Mouse (Mus musculus) cerebellum, adult 9-11 months (tissue): Measurements from ENCODE around the gene Ctsg.
"Not testable (repeated sequence)": the region's sequence is repeated elsewhere in the genome, so short reads cannot be mapped to it uniquely, and the experiment has no call there.

ENCODE experiments used
- DNase-seq: peaks from one replicate; pipeline ENCODE4 v3.0.0; 2022

Ctsg gene

DNA sequence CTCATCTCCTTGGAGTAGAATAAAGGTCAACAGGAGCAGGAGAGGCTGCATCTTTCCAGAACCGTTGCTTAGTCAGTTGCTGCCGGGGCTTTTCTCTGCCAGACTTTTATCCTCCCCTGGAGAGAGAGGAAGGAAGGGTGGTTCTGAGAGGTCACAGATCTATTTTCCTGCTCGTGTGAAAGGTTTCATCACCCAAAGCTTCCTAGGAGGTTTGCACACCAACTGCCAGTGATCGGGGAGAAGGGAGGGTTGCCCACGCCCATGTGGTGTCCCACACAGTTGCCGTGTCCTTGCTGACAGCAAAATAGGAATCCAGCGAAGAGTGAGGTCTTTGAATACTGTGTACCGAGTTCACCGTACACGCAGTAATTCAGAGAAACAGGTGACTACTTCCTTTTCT, at the start of gene Ctsg:
Gene Ctsg, minus strand, starts transcription at position 189 of the 400 bp plus-strand sequence.
- DNase-seq = no peak

GRCm38 (mm10) chr14:56133675-56134074, 31.3 kb upstream of the Ctsg start:
- not testable (repeated sequence) for DNase-seq

GRCm38 (mm10) chr14:56132508-56132907, 30.1 kb upstream of the Ctsg start, which contains the start of gene Gzmd:
Gene Gzmd (minus strand): TSS chr14:56132608.
- not testable (repeated sequence) for DNase-seq

GRCm38 (mm10) chr14:56128341-56128740, 26.0 kb upstream of the Ctsg start:
- DNase-seq = no peak

DNA sequence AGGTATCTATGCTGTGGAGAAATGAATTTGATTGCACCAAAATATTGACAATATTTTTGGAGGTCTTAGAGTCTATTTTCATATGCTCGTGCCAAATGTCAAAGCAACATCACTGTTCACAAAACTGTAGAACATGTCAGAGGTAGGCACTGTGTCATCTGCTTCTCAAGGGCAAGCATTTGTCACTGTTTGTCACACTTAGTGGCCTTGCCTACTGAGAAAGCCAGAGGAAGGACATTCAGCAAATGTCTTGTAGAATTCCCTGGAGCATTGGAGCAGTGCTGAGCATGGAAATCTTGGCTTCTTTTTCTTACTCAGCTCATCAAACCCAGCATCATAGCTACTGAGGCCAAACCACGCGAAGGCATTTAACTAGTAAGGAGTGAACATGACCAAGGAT, 21.1 kb upstream of the Ctsg start:
- DNase-seq = no peak

GRCm38 (mm10) chr14:56120525-56120924, 18.2 kb upstream of the Ctsg start, which contains the start of gene Gzme:
Gene Gzme (minus strand): TSS chr14:56120625.
- no peak for DNase-seq

DNA sequence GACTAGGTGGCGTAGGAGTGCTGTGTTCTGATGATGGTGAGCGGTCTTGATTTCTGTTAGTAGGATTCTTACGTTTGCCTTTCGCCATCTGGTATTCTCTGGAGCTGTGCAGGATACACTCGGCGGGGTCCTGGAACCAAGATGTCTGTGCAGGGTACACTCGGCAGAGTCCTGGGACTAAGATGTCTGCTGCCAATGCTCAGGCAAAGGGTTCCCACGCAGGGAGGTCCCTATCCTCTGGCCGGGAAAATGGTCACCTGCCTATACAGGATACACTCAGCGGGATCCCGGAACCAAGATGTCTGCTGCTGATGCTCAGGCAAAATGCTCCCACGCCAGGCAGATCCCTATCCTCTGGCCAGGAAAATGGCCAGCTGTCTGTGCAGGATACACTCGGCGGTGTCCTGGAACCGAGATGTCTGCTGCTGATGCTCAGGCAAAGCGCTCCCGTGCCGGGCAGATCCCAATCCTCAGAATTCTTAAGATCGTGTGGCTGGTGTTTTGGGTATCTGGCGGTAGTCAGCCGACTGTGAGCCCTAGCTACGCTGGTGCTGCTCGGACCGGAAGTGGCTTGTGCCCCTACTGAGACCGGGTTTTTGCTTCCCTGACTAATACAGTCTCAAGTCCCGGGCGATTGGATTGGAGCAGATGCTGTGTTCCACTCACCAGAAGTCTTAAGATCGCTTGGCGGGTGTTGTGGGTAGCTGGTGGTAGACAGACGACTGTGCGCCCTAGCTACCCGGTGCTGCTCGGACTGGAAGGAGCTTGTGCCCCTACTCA, 13.3 kb upstream of the Ctsg start:
- not testable (repeated sequence) for DNase-seq

DNA sequence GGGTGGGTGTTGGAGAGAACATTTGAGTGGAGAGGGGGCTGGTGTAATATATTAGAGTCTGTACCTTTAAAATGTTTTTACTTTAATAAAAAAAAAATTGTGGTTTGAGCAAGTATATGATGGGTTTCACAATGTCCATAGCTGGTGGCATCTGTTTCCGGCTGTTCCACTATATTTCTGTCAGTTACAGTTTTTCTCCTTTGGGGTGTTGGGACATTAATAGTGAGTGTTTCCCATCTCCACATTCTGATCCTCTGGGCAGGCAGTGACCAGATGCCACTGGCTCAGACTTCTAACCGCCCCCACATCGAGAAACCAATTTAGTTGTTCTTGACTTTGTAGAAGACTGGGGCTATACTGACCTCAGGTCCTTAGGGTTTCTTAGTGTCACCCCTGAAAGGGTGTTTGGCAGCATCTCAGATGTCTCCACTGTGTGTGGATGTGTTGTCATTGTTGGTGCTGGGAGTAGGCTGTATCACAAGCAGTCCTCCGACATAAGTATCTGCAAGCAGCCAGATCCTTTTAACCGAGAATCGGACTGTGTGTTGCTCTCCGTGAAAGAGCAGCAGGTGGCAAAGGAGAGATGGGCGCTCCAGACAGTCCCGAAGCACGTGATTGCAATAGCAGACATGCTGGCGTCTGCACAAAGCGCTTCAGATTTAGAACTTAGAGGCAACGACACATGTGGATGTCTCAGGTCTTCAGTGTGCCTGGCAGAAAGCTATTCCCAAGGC, 3.2 kb upstream of the Ctsg start:
- no peak for DNase-seq

GRCm38 (mm10) chr14:56105016-56105415, 2.6 kb upstream of the Ctsg start:
- no peak for DNase-seq

DNA sequence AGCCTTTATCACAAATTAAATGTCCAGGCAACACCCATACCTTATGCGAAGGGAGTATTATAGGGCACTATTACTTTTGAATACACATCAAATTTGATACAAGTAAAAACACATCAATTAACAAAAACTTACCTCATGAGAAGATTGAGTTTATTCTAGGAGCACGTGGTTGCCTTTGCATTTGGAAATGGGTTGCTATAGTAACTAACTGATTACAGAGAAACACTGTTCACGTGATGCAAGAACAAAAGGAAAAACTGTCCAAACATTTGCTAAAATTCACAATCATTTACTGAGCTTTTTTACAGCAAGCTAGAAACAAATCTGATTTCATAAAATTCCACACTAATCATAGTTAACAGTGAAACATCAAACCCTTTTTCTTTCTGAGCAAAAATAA, 1.1 kb upstream of the Ctsg start:
- DNase-seq = no peak

DNA sequence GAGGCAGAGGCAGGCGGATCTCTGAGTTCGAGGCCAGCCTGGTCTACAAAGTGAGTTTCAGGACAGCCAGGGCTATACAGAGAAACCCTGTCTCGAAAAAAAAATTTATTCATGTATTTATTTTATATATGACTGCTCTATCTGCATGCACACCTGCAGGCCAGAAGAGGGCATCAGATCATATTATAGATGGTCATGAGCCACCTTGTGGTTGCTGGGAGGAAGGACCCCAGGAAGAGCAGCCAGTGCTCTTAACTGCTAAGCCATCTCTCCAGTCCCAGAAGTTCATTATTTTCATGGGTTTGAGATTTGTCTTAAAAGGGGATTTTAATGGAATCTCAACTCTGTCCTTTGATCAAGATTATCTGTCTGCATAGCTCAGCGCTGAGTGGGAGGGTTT, 3.4 kb downstream of the Ctsg start:
- DNase-seq = no peak

GRCm38 (mm10) chr14:56097597-56097996, 4.8 kb downstream of the Ctsg start:
- DNase-seq = no peak

DNA sequence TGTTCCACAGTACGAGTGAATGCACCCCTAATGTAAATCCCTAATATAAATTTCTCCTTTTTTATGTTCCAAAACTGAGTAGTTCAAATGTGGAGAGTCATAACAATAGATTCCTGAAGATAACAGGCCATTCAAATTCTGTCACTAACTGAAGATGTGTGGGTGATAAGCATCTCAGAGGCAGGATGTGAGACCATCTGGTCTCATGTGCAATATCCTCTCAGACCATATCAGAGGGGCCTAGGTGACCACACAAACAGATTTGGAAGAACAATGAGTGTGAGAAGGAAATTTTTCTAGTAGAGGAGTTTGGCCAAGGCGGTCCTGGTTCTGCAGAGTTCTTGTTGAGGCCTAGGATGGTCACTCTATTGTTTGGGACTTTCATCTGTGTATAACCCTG, 9.0 kb downstream of the Ctsg start:
- DNase-seq = no peak

GRCm38 (mm10) chr14:56086711-56087110, 15.7 kb downstream of the Ctsg start:
- DNase-seq = no peak

- DNase-seq = no peak
Measured at GRCm38 (mm10) chr14:56085167-56085566, 17.2 kb downstream of the Ctsg start, which contains the start of gene Mcpt8. Gene Mcpt8 (minus strand): TSS chr14:56085273.

- peak; percentile 36 for DNase-seq
Measured at GRCm38 (mm10) chr14:56082016-56082415, 20.4 kb downstream of the Ctsg start.

- not testable (repeated sequence) for DNase-seq
Measured at GRCm38 (mm10) chr14:56062213-56062612, 40.2 kb downstream of the Ctsg start, which contains the start of gene Mcpt4. Gene Mcpt4 (minus strand): TSS chr14:56062313.

DNA sequence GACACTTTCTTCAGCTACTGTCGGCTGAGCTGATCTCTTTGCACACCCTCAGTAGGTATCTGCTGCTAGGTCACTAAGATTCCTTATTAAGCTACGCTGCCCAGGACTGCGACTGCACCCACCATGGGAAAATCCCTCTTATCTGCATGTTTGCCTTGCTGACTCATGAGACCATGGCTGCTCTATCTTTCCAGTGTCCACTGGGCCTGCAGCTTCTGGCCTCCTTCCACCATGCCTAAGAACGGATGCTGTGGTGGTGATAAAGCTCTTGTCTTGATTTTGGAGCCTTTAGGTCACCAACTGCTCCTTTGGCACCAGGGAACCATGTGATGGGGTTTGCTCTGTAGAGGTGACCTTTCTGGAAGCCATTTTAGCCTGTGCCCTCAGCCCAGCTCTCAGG, 44.7 kb downstream of the Ctsg start:
- DNase-seq = no peak

DNA sequence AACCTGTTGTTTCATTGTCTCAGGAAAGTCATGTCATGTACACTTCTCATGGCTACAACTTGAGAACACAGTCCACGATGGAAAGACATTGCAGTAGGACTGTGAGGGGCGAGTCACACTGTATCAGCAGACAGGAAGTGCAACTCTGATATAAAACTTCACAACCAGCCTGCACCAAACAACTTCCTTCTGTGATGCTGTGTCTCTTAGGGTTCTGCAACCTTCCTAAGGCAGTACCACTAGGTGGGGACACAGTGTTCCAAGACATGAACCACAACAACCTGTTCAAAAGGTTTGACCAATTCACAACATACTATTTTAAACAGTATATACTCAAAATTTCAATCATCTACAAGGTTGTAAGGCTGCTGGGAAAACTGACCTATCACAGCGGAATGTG, 47.0 kb downstream of the Ctsg start:
- no peak for DNase-seq
